Comparison of ENCODE assay signal across 8 mouse cellular contexts in the genomic region with DNA sequence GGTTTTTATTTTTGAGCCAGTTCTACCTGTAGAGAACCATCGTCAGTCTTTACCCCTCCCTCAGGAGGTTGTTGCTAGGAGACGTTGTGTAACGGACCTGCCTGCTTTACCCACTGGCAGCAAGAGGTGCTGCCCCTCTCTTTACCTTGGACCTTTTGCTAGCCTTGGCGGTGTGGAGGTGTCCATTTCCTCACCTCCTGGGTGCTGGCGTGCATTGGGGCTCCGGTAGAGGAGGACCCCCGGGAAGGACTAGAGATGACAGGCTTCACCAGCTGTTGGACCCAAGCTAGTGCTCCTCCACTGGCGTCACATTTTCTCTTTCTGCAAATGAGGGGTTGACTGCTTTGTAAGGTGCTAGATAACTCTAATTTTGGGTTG. TPM values are rescaled to one million over a fixed set of nuclear protein-coding genes. Genes with fewer than 3 reads are reported as not detected.
DNase-seq lines count a peak whose midpoint lies in the region; ATAC-seq and TF ChIP-seq lines count a peak whose summit lies in the region.

No protein-coding gene starts in this region.

- peak overlapping the region; percentile 77 for H3K4me3 ChIP-seq in left cerebral cortex, adult 2 months
- peak overlapping the region; percentile 93 for H3K4me3 ChIP-seq in brown adipose tissue, adult 24 weeks (ENCODE audit: insufficient read depth, low read depth, low read length)
- H3K4me3 ChIP-seq in heart, postnatal 0 days (ENCODE audit: low read depth, low read length): peak overlapping the region; percentile 62
- H3K4me3 ChIP-seq in megakaryocyte, embryonic 14.5 days (replicated peaks): peak overlapping the region; percentile 100

- H3K4me1 ChIP-seq in brown adipose tissue, adult 24 weeks (ENCODE audit: control insufficient read depth, insufficient read depth, insufficient read length, low read length): peaks cover 4% of the 10 kb centered on the region; the same call in 1 of the 2 replicates
- peaks cover 8% of the 10 kb centered on the region for H3K4me1 ChIP-seq in heart, postnatal 0 days (ENCODE audit: control insufficient read depth, insufficient read depth)
- H3K4me1 ChIP-seq in megakaryocyte, embryonic 14.5 days: peaks cover 14% of the 10 kb centered on the region; the same call in 1 of the 2 replicates

- TF ChIP-seq EP300 in heart, postnatal 0 days (IDR thresholded peaks at IDR 0.05; ENCODE audit: low read depth): no peak

- intact Hi-C loops in left cerebral cortex, adult 2 months (cut with DNase I): loop anchor here (1.0 to 5.0 kb wide), 2 partner anchors 50 to 248 kb away; a partner anchor contains a TSS

- H3K27ac ChIP-seq in left cerebral cortex, adult 2 months: peak overlapping the region; percentile 98
- H3K27ac ChIP-seq in brown adipose tissue, adult 24 weeks (replicated peaks; ENCODE audit: low read depth, low read length): no peak overlapping the region
- H3K27ac ChIP-seq in heart, postnatal 0 days (ENCODE audit: low read depth): peak overlapping the region; percentile 28

- H3K9ac ChIP-seq in heart, postnatal 0 days (replicated peaks; ENCODE audit: low read depth, low read length): peak overlapping the region; percentile 57

- peak overlapping the region; percentile 69 for H3K4me2 ChIP-seq in heart, postnatal 0 days (ENCODE audit: low read depth, low read length)

- ATAC-seq in heart, postnatal 0 days (ENCODE audit: insufficient read depth, low read depth): no peak

- no peaks in the 10 kb centered on the region for H3K9me3 ChIP-seq in heart, postnatal 0 days (replicated peaks; ENCODE audit: control insufficient read depth, low read length)
- H3K9me3 ChIP-seq in megakaryocyte, embryonic 14.5 days: no peaks in the 10 kb centered on the region

- no peak for TF ChIP-seq CTCF in left cerebral cortex, adult 2 months (IDR thresholded peaks at IDR 0.05)
- no peak for TF ChIP-seq CTCF in heart, postnatal 0 days (IDR thresholded peaks at IDR 0.05; ENCODE audit: low read depth)

- H3K27me3 ChIP-seq in heart, postnatal 0 days (ENCODE audit: control insufficient read depth, insufficient read depth, low read length): no peaks in the 10 kb centered on the region
- no peaks in the 10 kb centered on the region for H3K27me3 ChIP-seq in megakaryocyte, embryonic 14.5 days (replicated peaks)

- no peak for DNase-seq in left cerebral cortex, adult 2 months (ENCODE audit: extremely low spot score in 1 of 2, low spot score in 2 of 2)
- DNase-seq in left cerebral cortex, adult 8-10 months (ENCODE audit: low spot score in 2 of 2): no peak
- no peak for DNase-seq in heart, postnatal 0 days (ENCODE audit: low spot score)
- DNase-seq in spleen, postnatal 36 days (ENCODE audit: low spot score in 2 of 2): no peak
- no peak for DNase-seq in thymus, adult 18-20 months
- no peak for DNase-seq in right cerebral cortex, postnatal 14 days

- WGBS in heart, postnatal 0 days: 0% methylated on average over 8 of the region's 8 CpGs

- peaks cover 12% of the 10 kb centered on the region; the same call in 1 of the 2 replicates for H3K36me3 ChIP-seq in heart, postnatal 0 days (replicated peaks; ENCODE audit: control insufficient read depth, insufficient read depth, low read length)
- peaks cover 11% of the 10 kb centered on the region for H3K36me3 ChIP-seq in megakaryocyte, embryonic 14.5 days (replicated peaks; ENCODE audit: low read length)

RNA-seq across cellular contexts. Expression of a gene that starts 0.4 kb away (rescaled TPM):
- 1 to 10 TPM; 5.2 to 8.1 TPM for total RNA-seq in left cerebral cortex, adult 2 months (2021)
- 10 to 100 TPM in 2 of 4 experiments, 1 to 10 TPM in 2; 7.1 to 11.2 (median 10.4) TPM for total RNA-seq in left cerebral cortex, adult 8-10 months (2022)
- polyA plus RNA-seq in brown adipose tissue, adult 24 weeks (2012; ENCODE audit: insufficient read depth, insufficient read length, missing spikeins): 3.9 and 7.6 TPM in 2 replicates
- 7.1 TPM in 1 of 2 replicates, not detected in the other for total RNA-seq in heart, postnatal 0 days (2014; rRNA removed; ENCODE audit: low replicate concordance)
- polyA plus RNA-seq in heart, postnatal 0 days (2015; fragmentation: Nextera tagmentation; extraction: Ambion mirVana): 1.5 and 3.0 TPM in 2 replicates
- not detected in 2 replicates for polyA plus RNA-seq in megakaryocyte, embryonic 14.5 days (2012; ENCODE audit: insufficient read depth, low replicate concordance)

RNA-seq across cellular contexts. Expression of a gene that starts 0.6 kb away (rescaled TPM):
- 10 to 100 TPM; 43.1 to 48.7 TPM for total RNA-seq in left cerebral cortex, adult 2 months (2021)
- 10 to 100 TPM; 42.1 to 56.8 (median 44.8) TPM for total RNA-seq in left cerebral cortex, adult 8-10 months (2022)
- polyA plus RNA-seq in brown adipose tissue, adult 24 weeks (2012; ENCODE audit: insufficient read depth, insufficient read length, missing spikeins): 7.5 and 10.2 TPM in 2 replicates
- total RNA-seq in heart, postnatal 0 days (2014; rRNA removed; ENCODE audit: low replicate concordance): 7.8 and 12.1 TPM in 2 replicates
- polyA plus RNA-seq in heart, postnatal 0 days (2015; fragmentation: Nextera tagmentation; extraction: Ambion mirVana): 18.2 and 20.5 TPM in 2 replicates
- 9.2 and 14.2 TPM in 2 replicates for polyA plus RNA-seq in megakaryocyte, embryonic 14.5 days (2012; ENCODE audit: insufficient read depth, low replicate concordance)

RNA-seq across cellular contexts. Expression of a gene that starts 0.7 kb away (rescaled TPM):
- 10 to 100 TPM in 1 of 2 experiments, 1 to 10 TPM in 1; 8.8 to 16.1 TPM for total RNA-seq in left cerebral cortex, adult 2 months (2021)
- 10 to 100 TPM; 14.9 to 17.9 (median 15.7) TPM for total RNA-seq in left cerebral cortex, adult 8-10 months (2022)
- 66.5 and 93.9 TPM in 2 replicates for polyA plus RNA-seq in brown adipose tissue, adult 24 weeks (2012; ENCODE audit: insufficient read depth, insufficient read length, missing spikeins)
- total RNA-seq in heart, postnatal 0 days (2014; rRNA removed; ENCODE audit: low replicate concordance): 25.5 and 29.4 TPM in 2 replicates
- polyA plus RNA-seq in heart, postnatal 0 days (2015; fragmentation: Nextera tagmentation; extraction: Ambion mirVana): 75.6 and 98.2 TPM in 2 replicates
- polyA plus RNA-seq in megakaryocyte, embryonic 14.5 days (2012; ENCODE audit: insufficient read depth, low replicate concordance): 3.9 TPM in 1 of 2 replicates, not detected in the other

RNA-seq across cellular contexts. Expression of a gene that starts 50.6 kb away (rescaled TPM):
- total RNA-seq in left cerebral cortex, adult 2 months (2021): 10 to 100 TPM; 20.5 to 26.2 TPM
- total RNA-seq in left cerebral cortex, adult 8-10 months (2022): 10 to 100 TPM; 23.9 to 26.0 (median 25.4) TPM
- 8.4 and 10.7 TPM in 2 replicates for polyA plus RNA-seq in brown adipose tissue, adult 24 weeks (2012; ENCODE audit: insufficient read depth, insufficient read length, missing spikeins)
- 10.8 and 13.8 TPM in 2 replicates for total RNA-seq in heart, postnatal 0 days (2014; rRNA removed; ENCODE audit: low replicate concordance)
- 13.6 and 15.0 TPM in 2 replicates for polyA plus RNA-seq in heart, postnatal 0 days (2015; fragmentation: Nextera tagmentation; extraction: Ambion mirVana)
- polyA plus RNA-seq in megakaryocyte, embryonic 14.5 days (2012; ENCODE audit: insufficient read depth, low replicate concordance): 1.00 TPM in 1 of 2 replicates, not detected in the other
